Mouse (Mus musculus) kidney, adult 11 months (tissue): ENCODE results near the gene Nlgn2.
"Not testable (repeated sequence)": the region's sequence is repeated elsewhere in the genome, so short reads cannot be mapped to it uniquely, and the experiment has no call there.

Experiments used
- DNase-seq: peaks from one replicate; pipeline ENCODE4 v3.0.0; 2022

Gene Nlgn2

DNA sequence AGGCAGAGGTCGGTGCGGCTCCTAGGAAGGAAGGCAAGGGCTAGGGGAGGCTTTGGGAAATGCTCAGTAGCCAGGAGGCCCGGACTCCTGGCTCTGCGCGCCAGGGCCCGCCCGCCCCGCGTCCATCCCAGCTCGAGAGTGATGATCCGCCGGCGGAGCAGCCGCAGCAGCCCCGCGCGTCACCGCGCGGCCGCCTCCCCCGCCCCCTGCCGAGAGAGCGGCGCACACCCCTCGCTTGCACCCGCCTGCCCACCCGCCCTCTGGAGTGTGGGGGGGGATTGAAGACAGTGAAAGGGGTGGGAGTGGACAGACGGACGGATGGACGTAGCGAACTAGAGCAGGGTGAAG, at the start of gene Nlgn2:
TSS of gene Nlgn2 (minus strand) at position 181 of the 348 bp plus-strand sequence.
- no peak for DNase-seq

DNA sequence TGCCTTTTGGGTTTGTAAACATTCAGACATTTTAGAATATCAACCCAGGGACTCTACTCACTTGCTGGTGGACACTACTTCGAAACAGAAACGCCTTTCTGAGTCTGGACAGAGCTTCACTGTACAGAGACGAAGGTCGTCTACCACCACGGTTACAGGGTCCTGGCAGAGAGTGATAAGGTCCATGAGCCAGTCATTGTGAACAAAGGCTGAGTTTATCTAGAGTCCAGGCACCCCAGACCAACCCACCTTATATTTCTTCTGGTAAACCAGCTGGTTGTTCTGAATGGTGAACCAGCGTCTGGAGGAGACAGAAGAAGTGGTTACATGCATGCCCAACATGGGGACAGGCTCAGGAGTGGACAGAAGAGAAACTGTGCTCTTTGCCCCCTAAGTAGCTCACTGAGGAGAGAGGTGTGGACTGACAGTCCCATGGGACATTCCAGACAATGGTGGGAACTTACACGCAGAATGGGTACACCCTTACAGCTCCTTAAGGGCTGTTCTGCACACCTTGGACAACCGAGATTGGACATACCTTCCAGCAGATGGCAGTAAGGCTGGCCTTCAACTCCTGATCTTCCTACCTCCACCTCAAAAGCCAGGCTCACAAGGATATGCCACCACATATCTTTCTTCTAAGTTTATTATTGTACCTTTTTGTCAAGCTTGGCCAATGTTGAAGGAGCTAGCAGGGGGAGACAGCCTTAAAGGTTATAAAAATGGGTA, 49.5 kb upstream of the Nlgn2 start:
- no peak for DNase-seq

DNA sequence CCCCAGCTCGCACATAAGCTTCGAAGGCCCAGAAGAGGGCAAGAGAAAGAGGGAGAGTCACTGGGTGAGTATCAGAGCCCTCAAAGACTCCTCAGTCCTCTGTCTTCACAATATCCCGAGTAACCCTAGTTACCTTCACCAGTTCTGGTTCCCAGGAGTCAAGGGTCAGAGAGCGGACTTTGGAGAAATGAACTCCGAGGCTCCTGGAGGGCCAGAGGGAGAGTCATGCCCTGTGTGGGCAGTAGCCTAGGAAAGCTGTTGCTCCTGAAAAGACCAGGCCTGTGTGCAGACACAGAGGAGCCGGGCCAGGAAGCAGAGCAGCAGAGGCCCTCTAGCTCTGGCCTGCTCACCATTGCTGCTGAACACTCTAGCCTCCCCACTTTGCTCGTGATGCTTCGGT, 47.1 kb upstream of the Nlgn2 start:
- DNase-seq: no peak

DNA sequence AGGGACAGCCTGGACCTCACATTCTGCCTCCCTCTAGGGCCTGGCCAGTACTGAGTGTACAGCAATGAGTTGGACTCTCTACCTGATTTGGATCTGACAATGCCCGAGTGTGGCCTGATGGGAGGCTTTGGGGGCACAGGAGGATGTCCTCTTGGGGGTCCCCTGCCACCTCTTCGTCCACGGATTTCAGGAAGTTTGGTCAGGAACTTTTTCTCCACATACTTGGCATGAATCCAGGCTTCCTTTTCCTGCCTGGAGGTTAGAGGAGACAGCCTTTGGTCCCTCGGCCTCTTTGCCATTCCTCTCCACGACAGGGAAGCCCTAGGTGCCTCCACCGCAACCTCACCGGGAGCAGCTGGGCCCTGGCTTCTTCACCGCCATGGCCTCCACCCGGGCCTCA, 46.7 kb upstream of the Nlgn2 start:
- no peak for DNase-seq

DNA sequence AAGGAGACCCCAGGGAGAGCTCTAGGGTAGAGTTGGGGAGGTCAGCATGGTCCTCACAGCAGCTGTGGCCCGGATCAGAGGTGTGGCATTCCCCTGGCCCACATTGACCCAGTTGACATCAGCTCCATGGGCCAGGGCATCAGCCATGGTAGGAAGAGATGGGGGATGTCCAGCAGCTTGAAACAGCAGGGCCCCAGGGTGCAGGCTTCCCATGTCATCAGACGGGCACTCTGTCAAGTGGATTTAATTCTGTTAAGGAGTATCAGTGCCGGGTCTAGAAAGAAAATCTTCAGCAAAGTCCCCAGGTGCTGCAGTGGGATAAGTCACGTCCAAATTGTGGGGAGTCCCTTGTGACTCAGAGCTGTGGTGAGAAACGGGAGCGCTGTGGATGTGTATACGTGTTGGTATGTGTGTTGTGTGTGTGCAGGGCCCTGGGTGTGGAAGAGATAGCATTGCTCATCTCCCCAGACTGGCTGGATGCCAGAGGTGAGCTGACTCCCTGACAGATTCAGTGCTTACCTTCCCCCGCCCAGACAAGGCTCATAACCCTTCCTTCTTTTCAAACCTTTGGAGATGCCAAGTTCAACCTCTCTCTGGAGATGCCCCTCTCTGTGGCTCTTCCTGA, 46.1 kb upstream of the Nlgn2 start:
- DNase-seq: no peak

DNA sequence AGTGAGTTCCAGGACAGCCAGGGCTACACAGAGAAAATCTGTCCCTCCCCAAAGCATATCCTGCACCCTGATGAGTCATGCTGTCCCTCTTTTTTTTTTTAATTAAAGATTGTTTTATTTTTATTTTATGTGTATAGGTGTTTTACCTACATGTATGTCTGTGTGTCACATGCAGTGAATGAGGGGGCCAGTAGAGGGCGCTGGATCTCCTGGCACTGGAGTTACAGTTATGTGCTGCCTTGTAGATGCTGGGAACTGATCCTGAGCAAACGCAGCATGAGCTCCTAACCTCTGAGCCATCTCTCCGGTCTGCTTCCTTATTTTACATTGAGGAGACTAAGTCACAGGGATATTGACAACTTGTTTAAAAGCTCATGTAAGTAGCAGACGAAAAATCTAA, 45.5 kb upstream of the Nlgn2 start:
- no peak for DNase-seq

DNA sequence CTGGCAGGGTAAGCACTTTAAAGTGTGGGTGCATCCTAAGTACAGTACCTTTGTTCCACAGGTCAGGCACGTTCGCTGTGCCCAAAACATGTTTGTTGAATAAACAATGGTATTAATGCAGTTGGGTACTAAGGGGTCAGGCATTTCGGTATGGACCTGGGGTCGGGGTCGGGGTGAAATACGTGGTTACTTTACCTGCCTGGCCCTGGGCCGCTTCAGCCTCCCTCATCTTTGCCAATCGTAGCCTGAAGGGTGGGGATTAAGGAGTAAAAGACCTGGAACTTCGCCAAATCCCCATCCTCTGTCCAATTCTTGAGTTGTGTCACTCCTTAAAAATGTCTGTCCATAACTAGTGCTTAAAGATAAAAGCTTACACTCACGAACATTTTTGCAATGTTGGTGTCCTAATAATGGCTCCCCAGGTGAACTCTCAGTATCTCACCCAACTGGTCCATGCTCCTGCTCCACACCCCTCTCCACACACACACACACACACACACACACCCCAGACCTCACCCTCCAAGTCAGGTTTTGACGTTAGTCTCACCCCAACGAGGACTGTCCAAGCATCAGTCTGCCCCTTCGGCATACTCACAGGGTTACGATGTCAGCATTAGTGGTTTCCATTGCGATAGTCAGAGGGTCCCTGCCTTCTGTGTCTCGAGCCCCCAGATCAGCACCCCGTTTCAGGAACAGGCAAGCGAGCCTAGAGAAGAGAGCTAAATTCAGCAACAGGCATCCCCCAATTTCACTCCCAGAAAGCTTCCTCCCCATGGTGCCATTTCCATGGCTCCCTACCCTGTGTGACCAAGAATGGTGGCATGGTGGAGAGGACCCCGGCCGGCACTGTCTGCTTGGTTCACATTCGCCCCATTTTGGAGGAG, 44.4 kb upstream of the Nlgn2 start:
- DNase-seq: no peak

DNA sequence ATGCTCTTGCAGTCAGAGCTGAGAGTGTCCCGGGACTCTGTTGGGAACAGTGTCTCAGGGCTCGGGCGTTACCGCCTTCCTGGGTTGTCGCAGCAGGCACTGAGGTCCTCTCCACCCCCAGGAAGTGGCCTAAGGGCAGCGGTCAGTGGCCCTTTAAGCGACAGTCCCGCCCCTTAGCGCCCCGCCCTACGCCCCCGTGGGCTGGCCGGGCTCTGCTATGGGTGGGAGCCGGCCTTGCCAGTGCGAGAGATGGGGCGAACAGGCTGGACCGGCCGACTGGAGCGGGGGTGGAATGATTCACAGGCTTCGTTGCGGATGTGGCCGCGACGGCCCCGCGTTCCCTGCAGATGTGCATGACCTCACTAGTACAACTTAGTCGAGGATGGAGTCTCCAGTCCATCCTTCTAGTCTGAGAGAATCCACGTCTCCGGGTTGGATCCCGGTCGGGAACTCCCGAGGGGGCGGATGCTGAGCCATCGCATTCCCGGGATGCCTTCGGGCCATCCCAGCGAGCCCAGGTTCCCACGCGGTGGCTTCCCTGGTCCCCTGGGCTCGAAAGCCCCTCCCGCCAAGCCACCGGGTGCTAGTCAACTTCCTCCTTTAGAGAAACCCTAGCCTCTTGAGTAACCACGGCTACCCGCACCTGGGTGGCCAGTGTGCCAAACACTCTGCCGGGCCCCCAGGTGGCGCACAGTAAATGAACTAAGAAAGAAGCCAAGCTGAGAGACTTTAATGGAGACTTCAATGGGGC, 43.4 kb upstream of the Nlgn2 start, which contains the start of gene Kctd11:
TSS of gene Kctd11 (minus strand) at position 554 of the 751 bp plus-strand sequence.
- DNase-seq: peak; percentile 92

DNA sequence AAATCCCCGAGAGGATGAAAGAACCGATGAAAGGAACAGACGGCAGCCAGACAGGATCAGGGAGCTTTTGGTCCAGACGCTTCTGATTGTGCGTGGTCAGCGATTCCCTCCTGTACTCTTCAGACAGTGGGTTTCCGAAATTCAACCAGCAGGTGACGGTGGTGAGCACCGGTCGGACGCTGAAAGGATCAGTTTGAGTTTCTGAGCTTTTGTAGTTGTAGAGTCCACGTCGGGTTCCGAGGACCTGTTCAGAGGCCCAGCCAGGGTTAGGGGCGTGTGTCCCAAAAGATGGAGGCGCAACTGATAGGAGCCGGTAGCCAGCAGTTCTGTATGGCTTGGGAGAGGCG, 42.9 kb upstream of the Nlgn2 start:
- DNase-seq: peak; percentile 83

DNA sequence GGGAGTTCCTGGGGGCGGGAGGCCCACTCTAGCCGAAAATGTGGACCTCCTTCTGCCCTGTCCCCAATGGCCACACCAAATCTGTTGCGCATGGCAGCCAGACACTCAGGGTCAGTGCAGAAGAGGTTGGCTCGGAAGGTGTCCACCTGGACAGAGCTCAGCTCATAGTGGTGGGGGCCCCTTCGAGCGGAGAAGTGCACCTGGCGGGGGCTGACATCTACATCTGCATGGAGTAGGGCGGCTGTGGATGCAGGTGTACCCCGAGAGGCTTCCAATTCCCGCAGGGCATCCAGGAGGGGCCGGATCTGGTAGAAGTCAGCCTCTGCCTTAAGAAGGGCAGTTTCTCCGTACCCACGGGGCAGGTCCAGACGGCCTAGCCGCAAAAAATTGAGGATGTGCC, 42.1 kb upstream of the Nlgn2 start:
- no peak for DNase-seq

DNA sequence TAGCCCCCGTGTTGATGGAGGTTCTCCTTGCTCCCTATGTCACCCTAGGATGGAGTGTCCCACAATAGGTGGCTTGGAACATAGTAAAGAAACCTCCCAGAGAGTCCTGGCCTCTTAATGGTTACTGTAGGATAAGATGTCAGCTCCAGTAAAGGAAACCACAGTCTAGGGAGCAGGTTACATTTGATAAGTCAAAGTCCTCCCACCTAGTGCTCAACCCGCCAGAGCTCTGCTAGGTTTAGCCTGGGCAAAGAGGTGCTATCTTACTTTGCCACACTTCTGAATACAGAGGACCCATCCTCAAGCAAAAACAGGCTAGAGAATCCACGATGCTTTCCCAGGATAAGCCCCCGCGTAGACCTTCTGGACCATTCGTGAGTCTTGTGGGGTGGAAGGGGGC, 41.4 kb upstream of the Nlgn2 start:
- no peak for DNase-seq

DNA sequence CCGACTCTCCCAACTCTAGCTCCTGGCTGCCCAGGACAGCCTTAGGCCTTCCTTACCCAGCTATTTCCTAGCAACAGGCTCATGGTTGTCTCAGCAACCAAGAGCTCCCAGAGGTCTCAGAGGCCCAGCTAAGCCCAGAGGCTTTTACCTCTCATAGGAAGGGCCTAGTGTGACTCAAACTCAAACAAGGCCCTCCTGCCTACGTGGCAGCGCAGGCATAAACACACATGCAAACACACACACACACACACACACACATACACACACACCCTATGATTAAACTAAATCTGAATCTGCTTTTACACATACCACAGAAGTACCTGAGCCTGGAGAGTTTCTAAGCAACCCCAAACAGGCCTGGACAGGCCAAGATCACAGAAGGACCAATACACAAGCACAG, 40.8 kb upstream of the Nlgn2 start:
- DNase-seq: no peak

DNA sequence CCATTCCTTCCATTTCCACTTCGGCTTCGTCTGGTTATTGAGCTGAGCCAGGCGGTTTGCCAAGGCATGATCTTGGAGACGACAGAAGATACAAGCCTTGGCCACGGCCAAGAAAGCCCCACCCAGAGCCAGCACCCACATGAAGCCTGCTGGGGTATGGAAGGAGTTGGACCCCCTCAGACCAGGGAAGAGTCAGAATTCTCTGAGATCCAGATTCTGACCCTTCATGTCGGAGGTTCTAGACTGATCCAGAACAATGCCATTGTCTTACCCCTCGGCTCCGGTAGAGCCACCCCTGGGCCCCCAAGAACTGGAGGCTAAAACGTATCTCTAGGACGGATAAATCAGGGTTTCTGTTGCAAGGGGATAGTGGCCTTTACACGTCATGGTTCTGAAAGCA, 40.3 kb upstream of the Nlgn2 start, which contains the start of gene Tmem95:
TSS of gene Tmem95 (minus strand) at position 141 of the 400 bp plus-strand sequence.
- DNase-seq: no peak

DNA sequence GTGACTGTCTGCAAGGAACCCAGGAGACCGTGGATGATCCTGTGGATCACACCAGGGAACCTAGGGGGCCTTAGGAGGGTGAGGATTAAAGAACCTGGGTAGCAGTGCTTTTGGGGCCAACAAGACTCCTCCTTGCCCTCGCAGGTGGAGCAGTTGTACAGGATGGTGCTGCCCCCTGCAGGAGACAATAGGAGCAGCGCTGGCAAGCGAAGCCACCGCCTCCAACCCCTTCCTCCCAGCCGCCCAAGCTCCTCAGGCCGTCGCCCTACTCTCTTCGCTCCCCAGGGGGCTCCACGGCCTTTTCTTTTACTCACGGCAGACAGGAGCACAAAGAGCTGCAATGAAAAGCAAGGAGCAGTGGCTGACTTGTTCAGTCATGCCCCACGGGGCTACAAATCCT, 39.3 kb upstream of the Nlgn2 start:
- DNase-seq: peak; percentile 77

DNA sequence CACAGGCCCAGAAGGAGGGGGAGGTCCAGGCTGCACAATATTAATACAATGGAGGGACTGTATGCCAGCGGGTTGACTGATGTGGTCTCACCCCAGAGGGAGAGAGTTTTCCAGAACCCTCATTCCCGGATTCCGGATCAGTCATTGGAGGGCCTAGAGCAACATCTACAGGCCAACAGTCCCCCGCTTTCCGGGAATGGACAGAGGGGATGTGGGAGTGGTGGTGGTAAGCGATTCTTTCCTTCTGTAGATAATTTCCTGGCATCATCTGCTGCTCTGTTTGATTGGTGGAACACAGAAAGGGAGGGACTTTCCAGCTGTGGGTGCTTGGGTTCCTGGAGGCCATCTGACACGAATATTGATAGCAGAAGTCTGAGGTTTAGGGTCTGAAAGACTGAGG, 38.6 kb upstream of the Nlgn2 start:
- no peak for DNase-seq

DNA sequence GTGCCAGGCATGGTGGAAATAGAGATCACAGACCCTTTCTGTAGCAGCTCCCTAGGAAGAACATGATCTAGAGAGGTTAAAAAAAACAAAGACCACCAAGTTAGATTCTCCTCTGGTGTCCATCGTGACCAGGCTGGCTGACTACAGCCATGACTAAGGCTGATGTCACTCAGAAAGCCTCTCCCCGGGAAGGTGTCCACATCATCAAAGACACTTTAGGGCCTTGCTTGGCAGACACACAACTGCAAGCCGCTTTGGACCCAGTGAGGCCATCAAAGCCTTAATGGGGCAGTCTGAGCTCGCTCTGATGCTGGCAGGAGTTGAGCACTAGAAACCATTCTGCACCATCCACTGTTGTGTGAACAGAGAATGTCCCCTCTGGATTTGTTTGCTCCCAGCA, 34.9 kb upstream of the Nlgn2 start:
- no peak for DNase-seq

DNA sequence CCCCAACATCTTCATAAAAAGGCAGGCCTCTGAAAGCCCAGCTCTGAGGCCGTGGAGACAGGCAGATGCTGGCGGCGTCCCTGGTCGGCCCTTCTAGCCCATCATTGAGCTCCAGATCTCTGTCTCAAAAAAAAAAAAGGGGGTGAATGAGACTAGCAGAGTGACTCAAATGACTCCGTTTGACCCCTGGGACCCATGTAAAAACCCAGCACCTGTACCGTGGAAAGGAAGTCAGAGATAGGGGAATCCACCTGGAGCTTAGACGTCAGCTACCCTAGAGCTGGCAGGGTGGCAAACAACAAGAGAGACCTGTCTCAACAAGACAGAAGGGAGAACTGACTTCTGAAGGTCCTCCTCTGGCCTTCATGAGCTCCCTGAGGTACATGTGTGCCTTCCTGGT, 34.2 kb upstream of the Nlgn2 start:
- DNase-seq: no peak

DNA sequence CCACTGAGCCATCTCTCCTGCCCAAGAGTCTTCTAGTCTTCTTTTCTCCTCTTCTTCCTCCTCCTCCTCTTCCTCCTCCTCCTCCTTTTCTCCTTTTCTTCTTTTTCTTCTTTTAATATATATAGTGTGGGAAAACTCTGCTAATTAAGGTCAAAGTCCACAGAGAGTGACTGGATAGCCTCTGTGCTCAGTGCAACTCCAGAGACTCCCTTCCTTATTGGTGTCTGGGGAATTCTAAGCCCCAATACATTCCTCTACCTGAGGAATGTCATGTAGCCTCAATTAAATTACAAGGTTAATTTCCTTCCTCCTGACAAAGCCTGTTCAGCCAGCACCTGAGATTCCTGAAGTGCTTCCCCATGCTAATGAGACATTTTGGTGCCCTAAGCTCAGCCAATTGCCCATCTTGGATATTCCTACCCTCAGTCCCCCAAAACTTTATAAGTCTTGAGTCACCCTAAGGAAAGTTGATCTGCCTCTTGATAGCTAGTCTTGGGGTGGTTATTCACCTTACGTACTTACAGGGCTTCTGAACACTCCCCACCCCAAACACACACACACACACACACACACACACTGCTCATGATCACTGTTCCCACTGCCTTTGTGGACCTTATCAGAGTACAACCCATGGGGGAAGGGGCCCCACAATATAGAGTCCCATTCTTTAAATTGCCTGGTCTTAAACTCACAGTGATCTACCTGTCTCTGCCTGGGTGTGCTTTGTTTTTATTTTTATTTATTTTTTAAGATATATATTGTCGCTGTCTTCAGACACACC, 32.9 kb upstream of the Nlgn2 start:
- DNase-seq: no peak

DNA sequence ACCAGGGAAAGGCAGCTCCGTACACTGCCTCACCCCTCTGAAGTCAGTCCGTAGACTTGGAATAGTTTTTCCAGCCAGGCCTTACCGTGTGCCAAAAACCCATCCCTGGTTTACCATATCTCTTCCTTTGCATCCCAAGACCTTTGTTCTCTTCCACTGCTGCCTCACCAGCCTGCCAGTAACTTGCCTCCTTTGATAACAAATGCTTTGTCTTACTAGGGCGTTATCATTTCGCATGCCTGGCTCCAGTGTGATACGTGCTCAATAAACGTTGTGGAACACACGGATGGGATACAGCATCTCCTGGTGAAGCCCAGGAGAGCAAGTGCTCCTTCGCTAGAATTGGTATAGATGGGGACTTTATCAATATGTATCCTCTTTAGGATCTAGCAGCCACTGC, 29.8 kb upstream of the Nlgn2 start:
- DNase-seq: no peak

DNA sequence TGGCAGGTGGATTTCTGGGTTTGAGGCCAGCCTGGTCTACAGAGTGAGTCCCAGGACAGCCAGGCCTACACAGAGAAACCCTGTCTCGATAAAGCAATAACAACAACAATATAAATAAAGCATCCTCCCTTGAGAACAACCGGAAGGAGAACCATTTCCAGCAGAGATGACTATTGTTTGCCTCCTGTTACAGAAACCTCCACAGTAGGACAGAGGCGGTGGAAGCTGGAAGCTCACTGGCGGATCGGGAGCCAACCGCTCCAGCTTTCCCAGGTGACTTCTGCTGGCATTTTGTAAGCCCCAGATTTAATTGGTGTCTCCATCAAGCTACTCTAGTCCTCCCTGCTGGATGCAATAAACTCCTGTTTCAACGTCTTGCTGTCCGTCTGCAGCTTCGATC, 28.0 kb upstream of the Nlgn2 start:
- DNase-seq: no peak

DNA sequence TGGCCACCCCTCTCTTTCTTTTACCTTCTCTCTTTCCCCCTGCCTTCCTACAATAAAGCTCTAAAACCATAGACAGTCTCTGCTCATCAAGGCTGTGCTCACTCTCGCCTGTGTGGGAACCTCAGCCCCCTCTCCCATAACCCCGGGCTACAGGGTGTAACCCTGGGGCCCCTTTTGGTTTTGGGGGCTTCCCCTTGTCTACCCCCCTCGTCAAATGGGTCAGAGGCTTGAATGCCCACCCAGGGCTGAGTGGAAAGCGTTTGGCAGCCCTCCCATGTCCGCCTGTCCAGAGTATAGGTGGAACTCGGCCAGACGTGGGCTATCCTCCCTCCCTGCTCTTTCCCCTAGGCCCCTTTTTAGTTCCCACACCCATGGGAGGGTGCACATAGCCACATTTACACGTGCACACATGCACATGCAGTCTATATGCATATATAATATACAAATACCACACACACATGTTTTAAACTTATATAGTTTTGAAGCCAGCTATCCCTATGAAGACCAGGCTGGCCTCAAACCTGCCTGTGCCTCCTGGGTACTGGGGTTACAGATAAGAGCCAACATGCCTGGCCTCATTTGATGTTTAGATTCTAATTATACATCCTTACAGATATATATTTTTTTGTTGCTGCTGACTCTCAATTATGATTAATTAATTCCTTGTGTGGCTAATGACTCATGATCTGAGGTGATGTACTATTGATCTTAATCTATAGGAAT, 26.7 kb upstream of the Nlgn2 start:
- DNase-seq: no peak

DNA sequence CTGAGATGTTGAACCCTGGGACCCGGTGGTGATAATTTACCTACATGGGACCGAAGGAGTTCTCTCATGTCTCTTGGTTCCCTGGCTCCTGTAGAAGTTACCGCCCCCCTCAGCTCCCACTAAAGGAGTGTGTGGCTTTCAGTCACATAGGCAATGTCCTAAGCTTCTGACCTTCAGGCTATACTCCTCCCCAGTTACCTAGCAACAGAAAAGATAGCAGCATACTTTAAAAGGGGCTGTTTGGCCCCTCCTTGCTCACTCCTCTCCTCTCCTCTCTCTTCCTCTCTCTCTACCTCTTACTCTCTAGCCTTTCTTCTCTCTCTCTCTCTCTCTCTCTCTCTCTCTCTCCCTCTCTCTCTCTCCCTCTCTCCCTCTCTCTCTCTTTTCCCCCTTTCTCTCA, 26.1 kb upstream of the Nlgn2 start:
- not testable (repeated sequence) for DNase-seq
